Mouse (Mus musculus): ENCODE measurements around the gene G530012D18Rik. TPM values are rescaled to one million over a fixed set of nuclear protein-coding genes. Genes with fewer than 3 reads are reported as not detected.

Gene G530012D18Rik
- polyA plus RNA-seq, 1 experiment from 2014 or later, result not detected

Other genes with a start within 250 kb of the G530012D18Rik start
- gene Sp110, start 23.1 kb downstream of the G530012D18Rik start, polyA plus RNA-seq (2014; fragmentation: Nextera tagmentation; extraction: Ambion mirVana), result 0.25 and 0.44 TPM in 2 replicates
- 0.52 and 0.59 TPM in 2 replicates for gene Sp140, start 24.7 kb downstream of the G530012D18Rik start, polyA plus RNA-seq (2014; fragmentation: Nextera tagmentation; extraction: Ambion mirVana)
- gene Sp100, start 74.3 kb downstream of the G530012D18Rik start, polyA plus RNA-seq (2014; fragmentation: Nextera tagmentation; extraction: Ambion mirVana), result 0.32 and 0.37 TPM in 2 replicates
- gene A630001G21Rik, start 203.0 kb downstream of the G530012D18Rik start, polyA plus RNA-seq (2014; fragmentation: Nextera tagmentation; extraction: Ambion mirVana), result 0.33 and 0.48 TPM in 2 replicates
- 62.9 and 74.3 TPM in 2 replicates for gene Cab39, start 217.8 kb downstream of the G530012D18Rik start, polyA plus RNA-seq (2014; fragmentation: Nextera tagmentation; extraction: Ambion mirVana)